Mouse (Mus musculus) forebrain, embryonic 10.5 days (tissue): ENCODE measurements around the gene Ehd4. TPM values are rescaled to one million over a fixed set of nuclear protein-coding genes. Genes with fewer than 3 reads are reported as not detected.

Source experiments
- DNase-seq: peaks from one replicate; pipeline ENCODE4 v3.0.0-alpha.2; 2017; ENCODE audit warnings: low spot score; ENCODE audit errors: extremely low spot score
- H3K27ac ChIP-seq: fragments of 300-500 bp; sonication (generic); 2 replicates; pipeline ENCODE4 v1.5.1; 2016; ENCODE audit warnings: mild to moderate bottlenecking
- H3K27me3 ChIP-seq: fragments of 300-500 bp; sonication (generic); 2 replicates; pipeline ENCODE4 v1.6.1; 2016; ENCODE audit warnings: mild to moderate bottlenecking; ENCODE audit not compliant: poor library complexity, severe bottlenecking
- H3K36me3 ChIP-seq: fragments of 300-500 bp; sonication (generic); replicated peaks from 2 replicates; pipeline ENCODE4 v1.6.1; 2016; ENCODE audit warnings: mild to moderate bottlenecking, moderate library complexity
- H3K4me1 ChIP-seq: fragments of 300-500 bp; sonication (generic); 2 replicates; pipeline ENCODE4 v1.6.1; 2016
- H3K4me3 ChIP-seq: fragments of 300-500 bp; sonication (generic); 2 replicates; pipeline ENCODE4 v1.5.1; 2016; ENCODE audit warnings: mild to moderate bottlenecking, moderate library complexity
- H3K9me3 ChIP-seq: fragments of 300-500 bp; sonication (generic); 2 replicates; pipeline ENCODE4 v1.6.1; 2016; ENCODE audit warnings: mild to moderate bottlenecking, moderate library complexity
- WGBS: fragments of 180-500 bp; shearing (Covaris S2); methylation state at CpG from one replicate; pipeline ENCODE4 v1.1.7; 2016; 5-methylcytosine and 5-hydroxymethylcytosine counted together
- polyA plus RNA-seq: library from polyadenylated mRNA; unstranded; fragments of >200 nt; fragmentation: Nextera tagmentation; extraction: Ambion mirVana; gene quantifications from 2 replicates; pipeline ENCODE4 v1.2.1, GENCODE M21; 2016

Ehd4 gene
- 23.7 and 28.4 TPM in 2 replicates for polyA plus RNA-seq

GRCm38 (mm10) chr2:120154361-120154894, at the start of gene Ehd4:
Gene Ehd4 (minus strand): TSS chr2:120154606.
- peaks cover 17% of the 10 kb centered on the region for H3K4me1 ChIP-seq
- H3K27ac ChIP-seq = peak within 1 kb of the TSS; percentile 82
- H3K36me3 ChIP-seq = no peaks in the 10 kb centered on the region
- H3K4me3 ChIP-seq = peak within 1 kb of the TSS; percentile 81
- H3K9me3 ChIP-seq = no peaks in the 10 kb centered on the region
- peak; percentile 96 for DNase-seq
- WGBS = under 1% methylated on average over 53 of the region's 53 CpGs
- H3K27me3 ChIP-seq = peaks cover 18% of the 10 kb centered on the region

GRCm38 (mm10) chr2:120203742-120204141, 49.3 kb upstream of the Ehd4 start:
- Histone ChIP-seq H3K4me3 (no peak overlapping the region), H3K9me3 (no peaks in the 10 kb centered on the region), H3K27me3 (no peaks in the 10 kb centered on the region), H3K36me3 (no peaks in the 10 kb centered on the region), H3K4me1 (no peaks in the 10 kb centered on the region), H3K27ac (no peak overlapping the region)
- WGBS = 84% methylated on average over 3 of the region's 3 CpGs
- DNase-seq = no peak

- H3K36me3 ChIP-seq = no peaks in the 10 kb centered on the region
- H3K4me1 ChIP-seq = no peaks in the 10 kb centered on the region
- WGBS = 84% methylated on average over 6 of the region's 7 CpGs
- H3K27ac ChIP-seq = no peak overlapping the region
- no peaks in the 10 kb centered on the region for H3K27me3 ChIP-seq
- no peak for DNase-seq
- H3K4me3 ChIP-seq = no peak overlapping the region
- H3K9me3 ChIP-seq = no peaks in the 10 kb centered on the region
These were observed 45.7 kb upstream of the Ehd4 start for GRCm38 (mm10) chr2:120200077-120200476.

GRCm38 (mm10) chr2:120188174-120188573, 33.8 kb upstream of the Ehd4 start:
- Histone ChIP-seq H3K27ac (no peak overlapping the region), H3K9me3 (peaks cover 3% of the 10 kb centered on the region; the same call in 1 of the 2 replicates), H3K4me1 (no peaks in the 10 kb centered on the region), H3K36me3 (no peaks in the 10 kb centered on the region), H3K4me3 (no peak overlapping the region), H3K27me3 (no peaks in the 10 kb centered on the region)
- WGBS = 89% methylated on average over 4 of the region's 4 CpGs
- no peak for DNase-seq

GRCm38 (mm10) chr2:120187583-120187982, 33.2 kb upstream of the Ehd4 start:
- no peak overlapping the region for H3K4me3 ChIP-seq
- WGBS = 87% methylated on average over 1 of the region's 1 CpGs
- H3K4me1 ChIP-seq = no peaks in the 10 kb centered on the region
- H3K9me3 ChIP-seq = peaks cover 3% of the 10 kb centered on the region; the same call in 1 of the 2 replicates
- no peaks in the 10 kb centered on the region for H3K27me3 ChIP-seq
- no peak for DNase-seq
- no peak overlapping the region for H3K27ac ChIP-seq
- H3K36me3 ChIP-seq = no peaks in the 10 kb centered on the region

GRCm38 (mm10) chr2:120185527-120186276, 31.3 kb upstream of the Ehd4 start:
- H3K27ac ChIP-seq = no peak overlapping the region
- 85% methylated on average over 6 of the region's 6 CpGs for WGBS
- no peaks in the 10 kb centered on the region for H3K9me3 ChIP-seq
- H3K4me3 ChIP-seq = no peak overlapping the region
- no peaks in the 10 kb centered on the region for H3K4me1 ChIP-seq
- DNase-seq = no peak
- H3K36me3 ChIP-seq = no peaks in the 10 kb centered on the region
- H3K27me3 ChIP-seq = no peaks in the 10 kb centered on the region

GRCm38 (mm10) chr2:120178936-120179335, 24.5 kb upstream of the Ehd4 start:
- Histone ChIP-seq H3K27ac (no peak overlapping the region), H3K4me3 (no peak overlapping the region), H3K4me1 (0 out of 2 replicates have a peak, but pooled peaks cover 5% of the 10 kb centered on the region), H3K9me3 (no peaks in the 10 kb centered on the region), H3K36me3 (no peaks in the 10 kb centered on the region), H3K27me3 (no peaks in the 10 kb centered on the region)
- DNase-seq = no peak

- no peaks in the 10 kb centered on the region for H3K36me3 ChIP-seq
- no peak overlapping the region for H3K4me3 ChIP-seq
- no peaks in the 10 kb centered on the region for H3K27me3 ChIP-seq
- peak; percentile 43 for DNase-seq
- H3K4me1 ChIP-seq = 0 out of 2 replicates have a peak, but pooled peaks cover 7% of the 10 kb centered on the region
- H3K9me3 ChIP-seq = no peaks in the 10 kb centered on the region
- 25% methylated on average over 10 of the region's 10 CpGs for WGBS
- no peak overlapping the region for H3K27ac ChIP-seq
These were observed 19.3 kb upstream of the Ehd4 start for GRCm38 (mm10) chr2:120173718-120174117.

- no peak for DNase-seq
- Histone ChIP-seq H3K4me1 (0 out of 2 replicates have a peak, but pooled peaks cover 7% of the 10 kb centered on the region), H3K4me3 (no peak overlapping the region), H3K36me3 (no peaks in the 10 kb centered on the region), H3K9me3 (no peaks in the 10 kb centered on the region), H3K27ac (no peak overlapping the region), H3K27me3 (no peaks in the 10 kb centered on the region)
- 90% methylated on average over 7 of the region's 7 CpGs for WGBS
These were observed 17.0 kb upstream of the Ehd4 start for GRCm38 (mm10) chr2:120171362-120171761.

- Histone ChIP-seq H3K4me3 (no peak overlapping the region), H3K4me1 (0 out of 2 replicates have a peak, but pooled peaks cover 7% of the 10 kb centered on the region), H3K27me3 (no peaks in the 10 kb centered on the region), H3K36me3 (no peaks in the 10 kb centered on the region), H3K27ac (no peak overlapping the region), H3K9me3 (no peaks in the 10 kb centered on the region)
- WGBS = 61% methylated on average over 1 of the region's 1 CpGs
- DNase-seq = no peak
These were observed 16.3 kb upstream of the Ehd4 start for GRCm38 (mm10) chr2:120170726-120171125.

- 85% methylated on average over 3 of the region's 3 CpGs for WGBS
- Histone ChIP-seq H3K4me1 (0 out of 2 replicates have a peak, but pooled peaks cover 6% of the 10 kb centered on the region), H3K36me3 (no peaks in the 10 kb centered on the region), H3K27me3 (no peaks in the 10 kb centered on the region), H3K4me3 (no peak overlapping the region), H3K9me3 (no peaks in the 10 kb centered on the region), H3K27ac (no peak overlapping the region)
- DNase-seq = no peak
These were observed 15.0 kb upstream of the Ehd4 start for GRCm38 (mm10) chr2:120169382-120169781.

- H3K27me3 ChIP-seq = no peaks in the 10 kb centered on the region
- H3K9me3 ChIP-seq = no peaks in the 10 kb centered on the region
- DNase-seq = no peak
- no peak overlapping the region for H3K27ac ChIP-seq
- no peaks in the 10 kb centered on the region for H3K4me1 ChIP-seq
- 91% methylated on average over 8 of the region's 8 CpGs for whole genome bisulfite sequencing
- H3K4me3 ChIP-seq = no peak overlapping the region
- H3K36me3 ChIP-seq = no peaks in the 10 kb centered on the region
These were observed 13.4 kb upstream of the Ehd4 start for GRCm38 (mm10) chr2:120167763-120168162.

GRCm38 (mm10) chr2:120165474-120165873, 11.1 kb upstream of the Ehd4 start:
- Histone ChIP-seq H3K4me3 (no peak overlapping the region), H3K27me3 (no peaks in the 10 kb centered on the region), H3K9me3 (no peaks in the 10 kb centered on the region), H3K36me3 (no peaks in the 10 kb centered on the region), H3K4me1 (no peaks in the 10 kb centered on the region), H3K27ac (no peak overlapping the region)
- no peak for DNase-seq
- 89% methylated on average over 10 of the region's 10 CpGs for WGBS
